Mouse (Mus musculus) midbrain, embryonic 11.5 days (tissue): ENCODE results near the gene Crip1. TPM values are rescaled to one million over a fixed set of nuclear protein-coding genes. Genes with fewer than 3 reads are reported as not detected.

Source experiments
- ATAC-seq: fragments of 200-750 bp; cut with Nextera tagmentation; 2 replicates; pipeline ENCODE4 v1.8.0; 2017; ENCODE audit warnings: moderate TSS enrichment, moderate library complexity; ENCODE audit not compliant: low FRiP score
- DNase-seq: peaks from one replicate; pipeline ENCODE4 v3.0.0; 2015; ENCODE audit warnings: low spot score; ENCODE audit errors: missing footprints
- H3K27ac ChIP-seq: fragments of 300-500 bp; sonication (generic); 2 replicates; pipeline ENCODE4 v1.5.1; 2014; ENCODE audit warnings: low read depth, low read length
- H3K27me3 ChIP-seq: fragments of 300-500 bp; sonication (generic); 2 replicates; pipeline ENCODE4 v1.6.1; 2014; ENCODE audit warnings: mild to moderate bottlenecking, low read length, moderate library complexity, mixed read lengths; ENCODE audit not compliant: control insufficient read depth, insufficient read depth
- H3K36me3 ChIP-seq: fragments of 300-500 bp; sonication (generic); 2 replicates; pipeline ENCODE4 v1.6.1; 2014; ENCODE audit warnings: mild to moderate bottlenecking, low read length, moderate library complexity, mixed read lengths; ENCODE audit not compliant: control insufficient read depth, insufficient read depth
- H3K4me1 ChIP-seq: fragments of 300-500 bp; sonication (generic); 2 replicates; pipeline ENCODE4 v1.6.1; 2014; ENCODE audit warnings: low read length; ENCODE audit not compliant: control insufficient read depth, insufficient read depth
- H3K4me2 ChIP-seq: fragments of 300-500 bp; sonication (generic); 2 replicates; pipeline ENCODE4 v1.6.1; 2014; ENCODE audit warnings: mild to moderate bottlenecking, moderate library complexity
- H3K4me3 ChIP-seq: fragments of 300-500 bp; sonication (generic); 2 replicates; pipeline ENCODE4 v1.5.1; 2014; ENCODE audit warnings: low read depth, low read length
- H3K9ac ChIP-seq: fragments of 300-500 bp; sonication (generic); 2 replicates; pipeline ENCODE4 v1.6.1; 2014; ENCODE audit warnings: low read length
- H3K9me3 ChIP-seq: fragments of 300-500 bp; sonication (generic); 2 replicates; pipeline ENCODE4 v1.6.1; 2016; ENCODE audit warnings: low read length; ENCODE audit not compliant: control insufficient read depth
- WGBS: fragments of 180-500 bp; shearing (Covaris S2); extraction: QIAGEN DNeasy Blood & Tissue Kit; methylation state at CpG from one replicate; pipeline ENCODE4 v1.1.7; 2014; 5-methylcytosine and 5-hydroxymethylcytosine counted together
- polyA plus RNA-seq: library from polyadenylated mRNA; unstranded; fragments of >200 nt; fragmentation: Nextera tagmentation; extraction: Ambion mirVana; gene quantifications from 2 replicates; pipeline ENCODE4 v1.2.1, GENCODE M21; 2014

Gene Crip1
- polyA plus RNA-seq, 1 experiment from 2014 or later = 95.7 TPM

DNA sequence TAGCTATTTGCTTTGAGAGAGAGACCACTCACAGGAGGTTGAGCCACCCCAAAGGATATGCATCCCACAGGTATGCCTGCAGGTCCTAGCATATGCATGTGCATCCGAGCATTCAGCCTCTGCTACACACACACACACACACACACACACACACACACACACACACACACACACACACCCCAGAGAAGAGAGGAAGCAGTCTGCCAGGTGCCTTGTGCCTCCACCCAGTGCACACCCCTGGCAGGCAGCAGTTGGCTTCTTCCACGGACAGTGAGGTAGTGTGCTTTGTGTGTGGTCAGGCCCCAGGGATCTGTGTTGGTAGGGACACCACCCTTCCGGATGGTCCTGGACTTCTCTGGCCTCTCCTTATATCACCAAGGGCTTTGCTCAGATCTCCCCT lies 3.8 kb downstream of the Crip1 start:
- Histone ChIP-seq H3K27me3 (peaks cover 13% of the 10 kb centered on the region; the same call in 1 of the 2 replicates), H3K4me2 (no peak overlapping the region), H3K36me3 (0 out of 2 replicates have a peak, but pooled peaks cover 2% of the 10 kb centered on the region), H3K9ac (no peak overlapping the region), H3K4me1 (peaks cover 13% of the 10 kb centered on the region), H3K9me3 (no peaks in the 10 kb centered on the region), H3K4me3 (no peak overlapping the region), H3K27ac (no peak overlapping the region)
- 74% methylated on average over 3 of the region's 3 CpGs for WGBS
- DNase-seq = peak; percentile 75
- ATAC-seq = no peak

- Histone ChIP-seq H3K4me1 (peaks cover 19% of the 10 kb centered on the region), H3K9ac (no peak overlapping the region), H3K36me3 (no peaks in the 10 kb centered on the region), H3K27ac (no peak overlapping the region), H3K27me3 (peaks cover 13% of the 10 kb centered on the region; the same call in 1 of the 2 replicates), H3K4me3 (no peak overlapping the region), H3K4me2 (no peak overlapping the region), H3K9me3 (no peaks in the 10 kb centered on the region)
- DNase-seq (no peak), ATAC-seq (no peak)
- WGBS = 78% methylated on average over 4 of the region's 4 CpGs
These were observed 4.5 kb downstream of the Crip1 start for GRCm38 (mm10) chr12:113150591-113150990.

- H3K36me3 ChIP-seq = no peaks in the 10 kb centered on the region
- 83% methylated on average over 8 of the region's 8 CpGs for WGBS
- H3K27ac ChIP-seq = no peak overlapping the region
- no peak overlapping the region for H3K9ac ChIP-seq
- no peaks in the 10 kb centered on the region for H3K9me3 ChIP-seq
- no peak overlapping the region for H3K4me2 ChIP-seq
- no peak overlapping the region for H3K4me3 ChIP-seq
- no peak for ATAC-seq
- H3K4me1 ChIP-seq = peaks cover 19% of the 10 kb centered on the region
- no peak for DNase-seq
- H3K27me3 ChIP-seq = peaks cover 13% of the 10 kb centered on the region; the same call in 1 of the 2 replicates
These were observed 4.9 kb downstream of the Crip1 start for GRCm38 (mm10) chr12:113151046-113151445.

GRCm38 (mm10) chr12:113151661-113152271 lies 5.7 kb downstream of the Crip1 start:
- Histone ChIP-seq H3K4me3 (peak overlapping the region; percentile 39), H3K4me2 (peak overlapping the region; percentile 53), H3K9me3 (no peaks in the 10 kb centered on the region), H3K4me1 (peaks cover 15% of the 10 kb centered on the region), H3K36me3 (no peaks in the 10 kb centered on the region), H3K9ac (peak overlapping the region; percentile 29), H3K27me3 (peaks cover 13% of the 10 kb centered on the region; the same call in 1 of the 2 replicates), H3K27ac (no peak overlapping the region)
- ATAC-seq (no peak), DNase-seq (peak; percentile 94)
- under 1% methylated on average over 36 of the region's 36 CpGs for WGBS

GRCm38 (mm10) chr12:113152272-113152661 lies 6.2 kb downstream of the Crip1 start:
- no peak overlapping the region for H3K27ac ChIP-seq
- no peaks in the 10 kb centered on the region for H3K36me3 ChIP-seq
- 25% methylated on average over 19 of the region's 19 CpGs for WGBS
- no peaks in the 10 kb centered on the region for H3K9me3 ChIP-seq
- H3K4me2 ChIP-seq = peak overlapping the region; percentile 53
- peaks cover 20% of the 10 kb centered on the region for H3K4me1 ChIP-seq
- no peak for ATAC-seq
- DNase-seq = no peak
- peak overlapping the region; percentile 29 for H3K9ac ChIP-seq
- peak overlapping the region; percentile 39 for H3K4me3 ChIP-seq
- peaks cover 13% of the 10 kb centered on the region; the same call in 1 of the 2 replicates for H3K27me3 ChIP-seq

GRCm38 (mm10) chr12:113152991-113153525 lies 6.9 kb downstream of the Crip1 start:
- Histone ChIP-seq H3K27ac (no peak overlapping the region), H3K27me3 (peaks cover 13% of the 10 kb centered on the region; the same call in 1 of the 2 replicates), H3K4me3 (no peak overlapping the region), H3K4me1 (peaks cover 23% of the 10 kb centered on the region), H3K36me3 (no peaks in the 10 kb centered on the region), H3K9ac (no peak overlapping the region), H3K4me2 (no peak overlapping the region), H3K9me3 (no peaks in the 10 kb centered on the region)
- DNase-seq (peak; percentile 70), ATAC-seq (no peak)
- WGBS = 84% methylated on average over 6 of the region's 6 CpGs

DNA sequence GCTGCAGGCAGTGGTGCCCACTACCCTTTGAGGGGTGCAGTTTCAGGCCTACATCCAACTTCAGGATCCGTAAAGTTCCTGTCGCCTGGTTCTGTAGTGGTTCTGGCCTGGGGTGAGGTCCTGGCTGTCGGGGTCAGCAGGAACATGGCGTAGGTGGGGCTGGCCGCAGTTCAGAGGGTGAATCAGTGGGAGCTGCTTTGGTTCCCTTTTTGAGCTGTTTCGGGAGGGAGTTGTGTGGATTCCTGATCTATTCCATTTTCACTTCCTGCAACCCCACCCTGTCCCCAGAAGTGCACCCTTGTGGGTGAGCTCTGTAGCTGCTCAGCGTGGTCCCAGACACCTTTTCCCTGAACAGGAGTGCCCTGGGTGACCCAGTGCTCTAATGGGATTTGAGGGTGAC lies 7.9 kb downstream of the Crip1 start:
- no peaks in the 10 kb centered on the region for H3K36me3 ChIP-seq
- ATAC-seq = no peak
- H3K4me3 ChIP-seq = no peak overlapping the region
- 88% methylated on average over 7 of the region's 7 CpGs for WGBS
- DNase-seq = peak; percentile 83
- H3K27ac ChIP-seq = no peak overlapping the region
- H3K27me3 ChIP-seq = peaks cover 13% of the 10 kb centered on the region; the same call in 1 of the 2 replicates
- peaks cover 23% of the 10 kb centered on the region for H3K4me1 ChIP-seq
- H3K9me3 ChIP-seq = no peaks in the 10 kb centered on the region
- H3K4me2 ChIP-seq = no peak overlapping the region
- no peak overlapping the region for H3K9ac ChIP-seq

- Histone ChIP-seq H3K27ac (no peak overlapping the region), H3K36me3 (no peaks in the 10 kb centered on the region), H3K4me3 (peak overlapping the region; percentile 25; the same call in 1 of the 2 replicates), H3K4me1 (peaks cover 23% of the 10 kb centered on the region), H3K27me3 (peaks cover 13% of the 10 kb centered on the region; the same call in 1 of the 2 replicates), H3K9ac (peak overlapping the region; percentile 71), H3K4me2 (peak overlapping the region; percentile 64), H3K9me3 (no peaks in the 10 kb centered on the region)
- no peak for ATAC-seq
- WGBS = 82% methylated on average over 6 of the region's 6 CpGs
- no peak for DNase-seq
These were observed 8.6 kb downstream of the Crip1 start for GRCm38 (mm10) chr12:113154747-113155075.

DNA sequence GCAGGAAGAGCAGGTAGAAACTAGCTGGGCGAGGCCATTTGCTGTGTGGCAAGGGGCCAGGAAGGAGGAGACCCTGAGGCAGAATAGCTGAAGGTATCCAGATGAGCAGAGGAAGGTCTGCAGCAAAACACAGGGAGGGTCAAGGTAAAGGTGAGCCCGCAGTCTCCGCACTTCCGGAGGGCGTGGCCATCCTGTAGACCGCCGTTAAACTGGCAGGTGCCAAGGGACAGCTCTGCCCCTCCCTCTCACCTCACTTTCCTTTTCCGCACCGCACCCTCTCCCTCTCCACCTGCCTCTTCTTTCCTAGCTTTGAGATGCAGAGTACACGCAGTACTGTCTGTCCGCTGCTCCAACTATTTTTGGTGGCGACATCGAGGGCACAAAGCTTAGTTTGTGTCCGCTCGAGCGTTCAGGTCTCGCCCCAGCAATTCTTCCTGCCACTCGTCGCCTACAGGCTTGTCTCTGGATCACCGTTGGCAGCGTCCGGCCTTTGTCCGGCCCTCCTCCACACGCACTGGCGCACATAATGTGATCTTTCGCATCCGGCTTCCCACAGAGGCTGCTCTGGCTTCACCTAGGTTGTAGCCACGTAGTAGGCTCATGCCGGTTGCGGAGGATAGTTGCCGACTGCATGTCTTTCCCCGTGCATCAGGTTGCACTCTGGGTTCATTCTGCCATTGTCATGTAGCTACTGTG lies 9.1 kb downstream of the Crip1 start:
- H3K9ac ChIP-seq = peak overlapping the region; percentile 71
- ATAC-seq (peak; percentile 8; the same call in 1 of the 2 replicates), DNase-seq (no peak)
- H3K4me1 ChIP-seq = peaks cover 23% of the 10 kb centered on the region
- H3K9me3 ChIP-seq = no peaks in the 10 kb centered on the region
- no peak overlapping the region; the same call in 1 of the 2 replicates for H3K27ac ChIP-seq
- WGBS = 5% methylated on average over 32 of the region's 32 CpGs
- peak overlapping the region; percentile 64 for H3K4me2 ChIP-seq
- H3K36me3 ChIP-seq = no peaks in the 10 kb centered on the region
- H3K27me3 ChIP-seq = peaks cover 13% of the 10 kb centered on the region; the same call in 1 of the 2 replicates
- peak overlapping the region; percentile 25 for H3K4me3 ChIP-seq
